Mouse (Mus musculus) ES-E14 (cell line): ENCODE measurements at regions not wholly inside any gene's neighbourhood (a gene's known extent, or its start where the extent isn't known, plus 50 kb on each side); places are given as distances from the start of the nearest gene placed in this dataset.

Source experiments
- CHD2 ChIP-seq: IDR thresholded peaks from 2 replicates; pipeline ENCODE4 v1.6.1; 2014; ENCODE audit warnings: mild to moderate bottlenecking, low read depth, low read length, inconsistent platforms
- HCFC1 ChIP-seq: IDR thresholded peaks from 2 replicates; pipeline ENCODE4 v1.6.1; 2012; ENCODE audit warnings: low read length, inconsistent platforms, borderline replicate concordance; ENCODE audit not compliant: insufficient read depth
- ZNF384 ChIP-seq: IDR thresholded peaks from 2 replicates; pipeline ENCODE4 v1.6.1; 2012; ENCODE audit warnings: low read depth, low read length, inconsistent platforms

DNA sequence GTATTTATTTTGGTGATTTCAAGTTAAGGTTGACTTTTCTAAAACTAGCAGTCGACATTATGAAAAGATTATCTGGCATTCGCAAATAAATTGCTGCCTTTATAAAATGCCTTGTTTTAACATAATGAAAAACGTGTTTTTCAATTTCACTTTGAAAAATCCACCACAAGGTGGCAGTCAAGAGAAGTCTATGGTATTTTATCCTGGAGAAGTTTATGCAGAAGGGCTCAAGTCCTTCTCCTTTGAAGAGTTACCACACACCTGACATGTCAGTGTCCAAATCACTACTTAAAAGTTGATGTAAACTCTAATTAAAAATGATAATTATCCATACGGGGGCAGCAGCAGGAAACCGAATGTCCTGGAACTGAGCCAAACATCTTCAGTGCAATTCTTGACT, 98.5 kb upstream of the Atxn7l3b start:
- TF ChIP-seq ZNF384 = no peak
- TF ChIP-seq CHD2 = no peak
- TF ChIP-seq HCFC1 = no peak
